ENCODE assay signal across 8 mouse cellular contexts in genomic region chr4:74230994-74231393, GRCm38 (mm10). TPM values are rescaled to one million over a fixed set of nuclear protein-coding genes. Genes with fewer than 3 reads are reported as not detected.
DNase-seq lines count a peak whose midpoint lies in the region; TF ChIP-seq lines count a peak whose summit lies in the region.
"Had no signal": no experiment of that assay in that cellular context is flagged by ENCODE, and none has a peak within 500 bp of the region (broad histone marks: within the 10 kb centered on the region; RNA-seq: fewer than 3 reads in every experiment).

No protein-coding gene starts in this region.

- H3K36me3 ChIP-seq in testis, adult 2 months (ENCODE audit: control insufficient read depth, insufficient read depth, low read length), result no peaks in the 10 kb centered on the region

- TF ChIP-seq CTCF in testis, adult 2 months (IDR thresholded peaks at IDR 0.05; ENCODE audit: control insufficient read depth, insufficient read depth, insufficient replicate concordance, low read depth, low read length), result peak; percentile 54; the same call in 1 of the 2 replicates
- TF ChIP-seq CTCF in bone marrow, adult 2 months (IDR thresholded peaks at IDR 0.05; ENCODE audit: control insufficient read depth, insufficient read depth, low read length), result peak; percentile 63; the same call in 1 of the 2 replicates

- DNase-seq in testis, postnatal 14 days (ENCODE audit: low spot score), result no peak
- peak; percentile 15 for DNase-seq in kidney, postnatal 10 days
- peak; percentile 24 for DNase-seq in retina, embryonic 14.5 days (ENCODE audit: low spot score)
- no peak for DNase-seq in ovary, postnatal 36 days (ENCODE audit: low spot score)
- no peak for DNase-seq in frontal cortex, postnatal 10 days (ENCODE audit: low spot score in 2 of 2)

- no peak overlapping the region for H3K27ac ChIP-seq in testis, adult 2 months (ENCODE audit: control insufficient read depth, insufficient read depth, low read depth, low read length)
- H3K27ac ChIP-seq in bone marrow, adult 2 months (ENCODE audit: control insufficient read depth, insufficient read depth, low read depth, low read length, poor library complexity), result no peak overlapping the region

- no peak overlapping the region for H3K4me3 ChIP-seq in testis, adult 2 months (ENCODE audit: control insufficient read depth, low read depth, low read length)
- H3K4me3 ChIP-seq in bone marrow, adult 2 months (replicated peaks; ENCODE audit: control insufficient read depth, low read depth, low read length), result no peak overlapping the region
- H3K4me3 ChIP-seq: myocyte had no signal

- H3K27me3 ChIP-seq in testis, adult 2 months (ENCODE audit: control insufficient read depth, insufficient read depth, low read length), result no peaks in the 10 kb centered on the region

- H3K4me1 ChIP-seq in testis, adult 2 months (ENCODE audit: control insufficient read depth, insufficient read depth, low read length), result no peaks in the 10 kb centered on the region; the same call in none of the 2 replicates
- no peaks in the 10 kb centered on the region for H3K4me1 ChIP-seq in bone marrow, adult 2 months (ENCODE audit: control insufficient read depth, insufficient read depth, low read length)

- no peak for TF ChIP-seq POLR2A in testis, adult 2 months (IDR thresholded peaks at IDR 0.05; ENCODE audit: control insufficient read depth, low read depth, low read length)
- no peak for TF ChIP-seq POLR2A in bone marrow, adult 2 months (IDR thresholded peaks at IDR 0.05; ENCODE audit: borderline replicate concordance, control insufficient read depth, low read depth, low read length)

- WGBS in bone marrow, adult 2 months, result 56% methylated on average over 4 of the region's 4 CpGs

RNA-seq across cellular contexts. Expression of gene Kdm4c, which starts 11.3 kb away (rescaled TPM):
- 0.91 and 1.9 TPM in 2 replicates for polyA plus RNA-seq in testis, adult 2 months (2012; rRNA removed)
- 7.9 and 17.5 TPM in 2 replicates for polyA plus RNA-seq in bone marrow, adult 2 months (2011; ENCODE audit: insufficient read depth, insufficient read length, low replicate concordance, missing spikeins)

Comparison
In these comparisons a context has a peak if more than half of its experiments do, and no peak if none do; other contexts are left out.
1. DNase-seq: peak in kidney, postnatal 10 days (single experiment) and retina, embryonic 14.5 days (single experiment); none in testis, postnatal 14 days (single experiment), ovary, postnatal 36 days (single experiment) and frontal cortex, postnatal 10 days (0 of 2).